Mouse (Mus musculus): ENCODE measurements at regions not wholly inside any gene's neighbourhood (a gene's known extent, or its start where the extent isn't known, plus 50 kb on each side); places are given as distances from the start of the nearest gene placed in this dataset.

- Histone ChIP-seq H3K4me1 (ENCODE audit: control insufficient read depth, insufficient read depth, insufficient read length, low read length) (no peaks in the 10 kb centered on the region), H3K4me3 (ENCODE audit: insufficient read depth, low read depth, low read length) (no peak overlapping the region), H3K27ac (replicated peaks; ENCODE audit: low read depth, low read length) (no peak overlapping the region)
Observed at GRCm38 (mm10) chr2:75512422-75513170, 146.5 kb upstream of the Hnrnpa3 start.

- no peak overlapping the region for H3K4me3 ChIP-seq (ENCODE audit: insufficient read depth, low read depth, low read length)
- H3K27ac ChIP-seq (replicated peaks; ENCODE audit: low read depth, low read length), result no peak overlapping the region
- H3K4me1 ChIP-seq (ENCODE audit: control insufficient read depth, insufficient read depth, insufficient read length, low read length), result no peaks in the 10 kb centered on the region
Observed at GRCm38 (mm10) chr2:75514171-75514570, 144.9 kb upstream of the Hnrnpa3 start.

GRCm38 (mm10) chr2:75516223-75516622 is 142.8 kb upstream of the Hnrnpa3 start:
- H3K27ac ChIP-seq (replicated peaks; ENCODE audit: low read depth, low read length), result no peak overlapping the region
- H3K4me3 ChIP-seq (ENCODE audit: insufficient read depth, low read depth, low read length), result no peak overlapping the region
- no peaks in the 10 kb centered on the region for H3K4me1 ChIP-seq (ENCODE audit: control insufficient read depth, insufficient read depth, insufficient read length, low read length)

- no peak overlapping the region for H3K27ac ChIP-seq (replicated peaks; ENCODE audit: low read depth, low read length)
- H3K4me1 ChIP-seq (ENCODE audit: control insufficient read depth, insufficient read depth, insufficient read length, low read length), result no peaks in the 10 kb centered on the region
- no peak overlapping the region for H3K4me3 ChIP-seq (ENCODE audit: insufficient read depth, low read depth, low read length)
Observed at GRCm38 (mm10) chr2:75517096-75517495, 142.0 kb upstream of the Hnrnpa3 start.

GRCm38 (mm10) chr2:75518607-75519006 is 140.5 kb upstream of the Hnrnpa3 start:
- Histone ChIP-seq H3K4me3 (ENCODE audit: insufficient read depth, low read depth, low read length) (no peak overlapping the region), H3K27ac (replicated peaks; ENCODE audit: low read depth, low read length) (no peak overlapping the region), H3K4me1 (ENCODE audit: control insufficient read depth, insufficient read depth, insufficient read length, low read length) (no peaks in the 10 kb centered on the region)

GRCm38 (mm10) chr2:75525562-75525961 is 133.5 kb upstream of the Hnrnpa3 start:
- H3K4me3 ChIP-seq (ENCODE audit: insufficient read depth, low read depth, low read length), result no peak overlapping the region
- no peak overlapping the region for H3K27ac ChIP-seq (replicated peaks; ENCODE audit: low read depth, low read length)
- no peaks in the 10 kb centered on the region for H3K4me1 ChIP-seq (ENCODE audit: control insufficient read depth, insufficient read depth, insufficient read length, low read length)

GRCm38 (mm10) chr2:75528706-75529105 is 130.4 kb upstream of the Hnrnpa3 start:
- Histone ChIP-seq H3K4me3 (ENCODE audit: insufficient read depth, low read depth, low read length) (no peak overlapping the region), H3K4me1 (ENCODE audit: control insufficient read depth, insufficient read depth, insufficient read length, low read length) (no peaks in the 10 kb centered on the region), H3K27ac (replicated peaks; ENCODE audit: low read depth, low read length) (no peak overlapping the region)

GRCm38 (mm10) chr2:75538114-75538513 is 120.9 kb upstream of the Hnrnpa3 start:
- Histone ChIP-seq H3K27ac (replicated peaks; ENCODE audit: low read depth, low read length) (no peak overlapping the region), H3K4me3 (ENCODE audit: insufficient read depth, low read depth, low read length) (no peak overlapping the region), H3K4me1 (ENCODE audit: control insufficient read depth, insufficient read depth, insufficient read length, low read length) (peaks cover 2% of the 10 kb centered on the region; the same call in 1 of the 2 replicates)

GRCm38 (mm10) chr2:75539726-75540125 is 119.3 kb upstream of the Hnrnpa3 start:
- H3K4me1 ChIP-seq (ENCODE audit: control insufficient read depth, insufficient read depth, insufficient read length, low read length), result peaks cover 2% of the 10 kb centered on the region; the same call in 1 of the 2 replicates
- H3K4me3 ChIP-seq (ENCODE audit: insufficient read depth, low read depth, low read length), result no peak overlapping the region
- no peak overlapping the region for H3K27ac ChIP-seq (replicated peaks; ENCODE audit: low read depth, low read length)

- Histone ChIP-seq H3K4me1 (ENCODE audit: control insufficient read depth, insufficient read depth, insufficient read length, low read length) (peaks cover 2% of the 10 kb centered on the region; the same call in 1 of the 2 replicates), H3K4me3 (ENCODE audit: insufficient read depth, low read depth, low read length) (no peak overlapping the region), H3K27ac (replicated peaks; ENCODE audit: low read depth, low read length) (no peak overlapping the region)
Observed at GRCm38 (mm10) chr2:75542331-75542730, 116.7 kb upstream of the Hnrnpa3 start.

GRCm38 (mm10) chr2:75542781-75543180 is 116.3 kb upstream of the Hnrnpa3 start:
- Histone ChIP-seq H3K27ac (replicated peaks; ENCODE audit: low read depth, low read length) (no peak overlapping the region), H3K4me1 (ENCODE audit: control insufficient read depth, insufficient read depth, insufficient read length, low read length) (peaks cover 2% of the 10 kb centered on the region; the same call in 1 of the 2 replicates), H3K4me3 (ENCODE audit: insufficient read depth, low read depth, low read length) (no peak overlapping the region)

- Histone ChIP-seq H3K4me1 (ENCODE audit: control insufficient read depth, insufficient read depth, insufficient read length, low read length) (peaks cover 2% of the 10 kb centered on the region; the same call in 1 of the 2 replicates), H3K27ac (replicated peaks; ENCODE audit: low read depth, low read length) (no peak overlapping the region), H3K4me3 (ENCODE audit: insufficient read depth, low read depth, low read length) (no peak overlapping the region)
Observed at GRCm38 (mm10) chr2:75545971-75546370, 113.1 kb upstream of the Hnrnpa3 start.

- Histone ChIP-seq H3K4me1 (ENCODE audit: control insufficient read depth, insufficient read depth, insufficient read length, low read length) (no peaks in the 10 kb centered on the region), H3K4me3 (ENCODE audit: insufficient read depth, low read depth, low read length) (no peak overlapping the region), H3K27ac (replicated peaks; ENCODE audit: low read depth, low read length) (no peak overlapping the region)
Observed at GRCm38 (mm10) chr2:75555676-75556075, 103.4 kb upstream of the Hnrnpa3 start.

- no peak overlapping the region for H3K27ac ChIP-seq (replicated peaks; ENCODE audit: low read depth, low read length)
Observed at GRCm38 (mm10) chr2:75556744-75557143, 102.3 kb upstream of the Hnrnpa3 start.

GRCm38 (mm10) chr2:75557392-75557791 is 101.7 kb upstream of the Hnrnpa3 start:
- Histone ChIP-seq H3K4me3 (ENCODE audit: insufficient read depth, low read depth, low read length) (no peak overlapping the region), H3K4me1 (ENCODE audit: control insufficient read depth, insufficient read depth, insufficient read length, low read length) (no peaks in the 10 kb centered on the region), H3K27ac (replicated peaks; ENCODE audit: low read depth, low read length) (no peak overlapping the region)

More at GRCm38 (mm10) chr2:75556744-75557143, 102.3 kb upstream of the Hnrnpa3 start:
- no peak overlapping the region for H3K4me3 ChIP-seq (ENCODE audit: insufficient read depth, low read depth, low read length)
- no peaks in the 10 kb centered on the region for H3K4me1 ChIP-seq (ENCODE audit: control insufficient read depth, insufficient read depth, insufficient read length, low read length)

GRCm38 (mm10) chr2:75559920-75560319 is 99.1 kb upstream of the Hnrnpa3 start:
- no peaks in the 10 kb centered on the region for H3K4me1 ChIP-seq (ENCODE audit: control insufficient read depth, insufficient read depth, insufficient read length, low read length)
- H3K4me3 ChIP-seq (ENCODE audit: insufficient read depth, low read depth, low read length), result no peak overlapping the region
- H3K27ac ChIP-seq (replicated peaks; ENCODE audit: low read depth, low read length), result no peak overlapping the region

Measured in brown adipose tissue, adult 24 weeks (tissue).